Mouse (Mus musculus): ENCODE results near the gene Nlgn2. TPM values are rescaled to one million over a fixed set of nuclear protein-coding genes. Genes with fewer than 3 reads are reported as not detected.
"Not testable (repeated sequence)": the region's sequence is repeated elsewhere in the genome, so short reads cannot be mapped to it uniquely, and the experiment has no call there.

Nlgn2 gene
- polyA plus RNA-seq, 1 experiment: 10.9 TPM

DNA sequence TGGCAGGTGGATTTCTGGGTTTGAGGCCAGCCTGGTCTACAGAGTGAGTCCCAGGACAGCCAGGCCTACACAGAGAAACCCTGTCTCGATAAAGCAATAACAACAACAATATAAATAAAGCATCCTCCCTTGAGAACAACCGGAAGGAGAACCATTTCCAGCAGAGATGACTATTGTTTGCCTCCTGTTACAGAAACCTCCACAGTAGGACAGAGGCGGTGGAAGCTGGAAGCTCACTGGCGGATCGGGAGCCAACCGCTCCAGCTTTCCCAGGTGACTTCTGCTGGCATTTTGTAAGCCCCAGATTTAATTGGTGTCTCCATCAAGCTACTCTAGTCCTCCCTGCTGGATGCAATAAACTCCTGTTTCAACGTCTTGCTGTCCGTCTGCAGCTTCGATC is 28.0 kb upstream of the Nlgn2 start:
- no peaks in the 10 kb centered on the region for H3K4me1 ChIP-seq (ENCODE audit: control insufficient read depth, insufficient read depth, low read length)
- no peak overlapping the region for H3K27ac ChIP-seq (ENCODE audit: insufficient read depth, low read depth, low read length)
- no peak overlapping the region for H3K4me3 ChIP-seq (ENCODE audit: insufficient read depth, low read length)
- TF ChIP-seq POLR2A (IDR thresholded peaks at IDR 0.05; ENCODE audit: borderline replicate concordance, low read depth, low read length) (no peak), CTCF (IDR thresholded peaks at IDR 0.05; ENCODE audit: low read depth, low read length) (no peak)

DNA sequence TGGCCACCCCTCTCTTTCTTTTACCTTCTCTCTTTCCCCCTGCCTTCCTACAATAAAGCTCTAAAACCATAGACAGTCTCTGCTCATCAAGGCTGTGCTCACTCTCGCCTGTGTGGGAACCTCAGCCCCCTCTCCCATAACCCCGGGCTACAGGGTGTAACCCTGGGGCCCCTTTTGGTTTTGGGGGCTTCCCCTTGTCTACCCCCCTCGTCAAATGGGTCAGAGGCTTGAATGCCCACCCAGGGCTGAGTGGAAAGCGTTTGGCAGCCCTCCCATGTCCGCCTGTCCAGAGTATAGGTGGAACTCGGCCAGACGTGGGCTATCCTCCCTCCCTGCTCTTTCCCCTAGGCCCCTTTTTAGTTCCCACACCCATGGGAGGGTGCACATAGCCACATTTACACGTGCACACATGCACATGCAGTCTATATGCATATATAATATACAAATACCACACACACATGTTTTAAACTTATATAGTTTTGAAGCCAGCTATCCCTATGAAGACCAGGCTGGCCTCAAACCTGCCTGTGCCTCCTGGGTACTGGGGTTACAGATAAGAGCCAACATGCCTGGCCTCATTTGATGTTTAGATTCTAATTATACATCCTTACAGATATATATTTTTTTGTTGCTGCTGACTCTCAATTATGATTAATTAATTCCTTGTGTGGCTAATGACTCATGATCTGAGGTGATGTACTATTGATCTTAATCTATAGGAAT is 26.7 kb upstream of the Nlgn2 start:
- TF ChIP-seq POLR2A (IDR thresholded peaks at IDR 0.05; ENCODE audit: borderline replicate concordance, low read depth, low read length) (no peak), CTCF (IDR thresholded peaks at IDR 0.05; ENCODE audit: low read depth, low read length) (no peak)
- no peak overlapping the region for H3K4me3 ChIP-seq (ENCODE audit: insufficient read depth, low read length)
- H3K27ac ChIP-seq (ENCODE audit: insufficient read depth, low read depth, low read length): no peak overlapping the region
- no peaks in the 10 kb centered on the region for H3K4me1 ChIP-seq (ENCODE audit: control insufficient read depth, insufficient read depth, low read length)

DNA sequence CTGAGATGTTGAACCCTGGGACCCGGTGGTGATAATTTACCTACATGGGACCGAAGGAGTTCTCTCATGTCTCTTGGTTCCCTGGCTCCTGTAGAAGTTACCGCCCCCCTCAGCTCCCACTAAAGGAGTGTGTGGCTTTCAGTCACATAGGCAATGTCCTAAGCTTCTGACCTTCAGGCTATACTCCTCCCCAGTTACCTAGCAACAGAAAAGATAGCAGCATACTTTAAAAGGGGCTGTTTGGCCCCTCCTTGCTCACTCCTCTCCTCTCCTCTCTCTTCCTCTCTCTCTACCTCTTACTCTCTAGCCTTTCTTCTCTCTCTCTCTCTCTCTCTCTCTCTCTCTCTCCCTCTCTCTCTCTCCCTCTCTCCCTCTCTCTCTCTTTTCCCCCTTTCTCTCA is 26.1 kb upstream of the Nlgn2 start:
- not testable (repeated sequence) for H3K27ac ChIP-seq (ENCODE audit: insufficient read depth, low read depth, low read length); H3K4me1 ChIP-seq (ENCODE audit: control insufficient read depth, insufficient read depth, low read length); H3K4me3 ChIP-seq (ENCODE audit: insufficient read depth, low read length)

DNA sequence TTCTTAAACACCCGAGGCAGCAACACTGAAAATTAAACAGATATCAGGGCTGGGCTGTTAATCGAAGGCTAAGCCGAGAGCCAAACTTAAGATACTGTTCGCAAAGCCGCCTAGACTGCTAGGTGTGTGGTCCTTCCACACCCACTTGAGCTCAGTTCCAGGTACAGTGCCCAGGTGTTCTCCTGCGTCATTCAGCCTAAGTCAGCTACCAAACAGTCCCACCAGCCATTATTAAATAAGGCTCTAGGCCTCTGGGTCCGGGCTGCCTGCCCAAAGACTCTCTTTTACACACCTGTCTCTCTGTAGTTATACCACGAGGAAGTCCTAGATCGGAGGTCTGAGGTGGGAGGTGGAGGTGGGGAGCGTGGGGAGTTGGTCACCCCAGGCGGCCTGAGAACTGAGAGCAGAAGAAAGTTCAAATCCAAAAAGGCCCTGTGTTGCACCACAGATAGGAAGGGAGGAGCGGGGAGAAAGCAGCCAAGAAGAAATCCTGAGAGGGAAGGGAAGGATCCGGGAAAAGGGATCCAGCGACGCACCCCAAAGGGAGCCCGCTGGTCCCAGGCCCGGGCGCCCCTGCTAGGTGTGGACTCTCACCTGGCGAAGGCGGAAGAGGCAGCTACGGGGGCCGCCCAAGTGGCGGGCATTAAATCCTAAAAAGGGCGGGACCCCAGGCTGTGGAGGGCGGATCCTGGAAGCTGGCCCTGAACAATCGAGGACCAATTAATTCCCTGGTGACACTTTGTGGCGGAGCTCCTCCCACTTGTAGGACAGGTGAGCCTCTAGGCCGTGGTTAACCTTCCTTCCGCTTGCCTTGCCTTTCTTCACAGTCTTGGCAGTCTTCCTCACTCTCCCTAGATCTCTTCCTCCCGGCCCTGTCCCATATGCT is 20.8 kb upstream of the Nlgn2 start, which contains the start of gene Tnk1:
Gene Tnk1, minus strand, starts transcription at position 618 of the 886 bp plus-strand sequence.
- Histone ChIP-seq H3K27ac (ENCODE audit: insufficient read depth, low read depth, low read length) (no peak within 1 kb of the TSS), H3K4me3 (ENCODE audit: insufficient read depth, low read length) (no peak within 1 kb of the TSS), H3K4me1 (ENCODE audit: control insufficient read depth, insufficient read depth, low read length) (no peaks in the 10 kb centered on the region)
- TF ChIP-seq CTCF (IDR thresholded peaks at IDR 0.05; ENCODE audit: low read depth, low read length) (no peak), POLR2A (IDR thresholded peaks at IDR 0.05; ENCODE audit: borderline replicate concordance, low read depth, low read length) (no peak)

DNA sequence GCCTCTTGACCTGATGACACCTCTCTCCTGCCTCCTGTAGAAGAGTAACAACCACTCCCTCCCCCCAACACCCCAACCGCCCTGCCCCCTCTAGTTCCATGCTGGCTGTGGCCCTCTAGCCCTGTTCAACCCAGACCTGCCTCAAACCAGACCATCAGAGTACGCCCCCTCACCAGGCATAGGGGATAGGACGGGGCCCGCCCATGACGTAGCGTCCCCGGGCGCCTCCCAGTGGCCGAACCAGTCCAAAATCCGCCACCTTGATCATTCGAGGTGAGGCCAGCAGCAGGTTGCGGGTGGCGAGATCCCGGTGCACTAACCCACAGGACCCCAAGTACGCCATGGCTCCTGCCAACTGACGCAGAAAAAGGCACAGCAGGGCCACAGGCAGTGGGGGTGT is 17.8 kb upstream of the Nlgn2 start:
- no peaks in the 10 kb centered on the region; the same call in 1 of the 2 replicates for H3K4me1 ChIP-seq (ENCODE audit: control insufficient read depth, insufficient read depth, low read length)
- no peak overlapping the region for H3K4me3 ChIP-seq (ENCODE audit: insufficient read depth, low read length)
- H3K27ac ChIP-seq (ENCODE audit: insufficient read depth, low read depth, low read length): no peak overlapping the region
- no peak for TF ChIP-seq POLR2A (IDR thresholded peaks at IDR 0.05; ENCODE audit: borderline replicate concordance, low read depth, low read length)
- TF ChIP-seq CTCF (IDR thresholded peaks at IDR 0.05; ENCODE audit: low read depth, low read length): no peak

DNA sequence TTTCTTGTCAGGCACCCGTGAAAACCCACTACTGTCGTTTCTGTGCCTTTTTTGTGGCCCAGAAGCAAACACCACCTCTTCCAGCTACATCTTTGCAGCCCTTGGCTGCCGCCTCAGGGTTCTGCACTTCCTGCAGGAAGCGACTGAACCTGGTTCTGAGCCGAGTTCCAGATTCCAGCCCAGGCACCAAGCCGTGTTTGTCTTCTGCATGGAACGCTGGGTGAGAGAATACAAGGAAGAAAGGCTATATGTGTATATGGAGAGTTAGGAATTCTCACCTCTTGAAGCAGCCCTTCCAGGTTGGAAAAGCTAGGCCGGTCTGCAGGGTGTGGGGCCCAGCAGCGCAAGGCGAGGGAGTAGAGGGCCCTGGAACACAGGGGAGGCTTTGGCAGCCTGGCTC is 17.1 kb upstream of the Nlgn2 start:
- Histone ChIP-seq H3K4me3 (ENCODE audit: insufficient read depth, low read length) (no peak overlapping the region), H3K27ac (ENCODE audit: insufficient read depth, low read depth, low read length) (no peak overlapping the region), H3K4me1 (ENCODE audit: control insufficient read depth, insufficient read depth, low read length) (peaks cover 4% of the 10 kb centered on the region)
- TF ChIP-seq CTCF (IDR thresholded peaks at IDR 0.05; ENCODE audit: low read depth, low read length) (no peak), POLR2A (IDR thresholded peaks at IDR 0.05; ENCODE audit: borderline replicate concordance, low read depth, low read length) (no peak)

DNA sequence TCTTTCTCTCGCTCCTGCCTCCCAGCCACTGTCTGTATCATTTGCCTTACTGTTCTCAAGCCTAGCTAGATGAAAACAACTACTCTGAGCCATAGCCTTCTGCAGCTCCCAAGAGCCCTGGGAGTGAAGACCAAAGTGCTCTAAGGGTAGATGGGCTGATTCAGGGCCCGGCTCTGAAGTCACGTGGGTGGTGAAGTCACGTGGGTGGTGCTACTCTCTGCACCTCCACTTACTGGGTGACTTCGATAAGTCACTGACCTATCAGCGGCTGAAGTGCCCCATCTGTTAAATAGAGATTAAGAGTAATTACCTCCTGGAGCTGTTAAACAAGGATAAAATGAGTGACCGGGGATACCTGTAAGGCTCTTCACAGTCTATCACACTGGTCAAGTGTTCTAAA is 16.4 kb upstream of the Nlgn2 start:
- peaks cover 9% of the 10 kb centered on the region for H3K4me1 ChIP-seq (ENCODE audit: control insufficient read depth, insufficient read depth, low read length)
- H3K4me3 ChIP-seq (ENCODE audit: insufficient read depth, low read length): no peak overlapping the region
- no peak overlapping the region for H3K27ac ChIP-seq (ENCODE audit: insufficient read depth, low read depth, low read length)
- TF ChIP-seq CTCF (IDR thresholded peaks at IDR 0.05; ENCODE audit: low read depth, low read length): no peak
- TF ChIP-seq POLR2A (IDR thresholded peaks at IDR 0.05; ENCODE audit: borderline replicate concordance, low read depth, low read length): no peak

DNA sequence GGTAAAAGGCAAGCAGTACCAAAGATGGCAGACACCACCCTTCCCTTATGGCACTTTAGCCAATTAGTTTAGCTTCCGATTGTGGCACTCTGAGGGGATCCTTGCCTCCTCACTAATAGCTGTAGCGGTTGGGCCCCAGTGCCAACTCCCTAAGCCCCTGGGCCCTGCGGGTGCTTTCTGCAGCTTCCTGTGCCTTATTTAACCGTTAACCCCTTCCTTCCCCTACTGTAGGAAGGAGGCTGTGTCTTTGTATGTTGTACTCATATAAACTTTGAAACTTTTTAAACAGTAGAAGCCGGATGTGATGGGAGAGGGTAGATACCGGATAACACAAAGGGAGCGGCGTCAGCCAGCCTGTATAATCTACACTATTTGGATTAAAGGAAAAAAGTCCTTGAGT is 13.2 kb upstream of the Nlgn2 start:
- Histone ChIP-seq H3K4me3 (ENCODE audit: insufficient read depth, low read length) (no peak overlapping the region), H3K4me1 (ENCODE audit: control insufficient read depth, insufficient read depth, low read length) (peaks cover 20% of the 10 kb centered on the region), H3K27ac (ENCODE audit: insufficient read depth, low read depth, low read length) (no peak overlapping the region)
- no peak for TF ChIP-seq POLR2A (IDR thresholded peaks at IDR 0.05; ENCODE audit: borderline replicate concordance, low read depth, low read length)
- no peak for TF ChIP-seq CTCF (IDR thresholded peaks at IDR 0.05; ENCODE audit: low read depth, low read length)

DNA sequence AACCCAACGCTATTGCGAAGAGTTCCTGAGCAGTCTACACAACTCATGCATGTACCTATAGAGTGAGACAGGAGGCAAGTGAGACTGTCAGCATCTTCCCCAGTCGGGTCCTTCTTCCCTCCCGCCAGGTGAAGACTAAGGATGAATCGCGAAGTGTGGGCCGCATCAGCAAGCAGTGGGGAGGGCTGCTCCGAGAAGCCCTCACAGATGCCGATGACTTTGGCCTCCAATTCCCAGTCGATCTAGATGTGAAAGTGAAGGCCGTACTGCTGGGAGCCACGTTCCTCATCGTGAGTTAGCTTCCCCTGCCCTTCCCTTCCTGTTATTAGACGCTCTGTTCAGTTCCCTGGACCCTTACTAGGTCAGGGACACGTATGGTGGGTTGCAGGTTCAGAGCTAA is 12.3 kb upstream of the Nlgn2 start:
- no peak for TF ChIP-seq POLR2A (IDR thresholded peaks at IDR 0.05; ENCODE audit: borderline replicate concordance, low read depth, low read length)
- no peak for TF ChIP-seq CTCF (IDR thresholded peaks at IDR 0.05; ENCODE audit: low read depth, low read length)
- Histone ChIP-seq H3K27ac (ENCODE audit: insufficient read depth, low read depth, low read length) (peak overlapping the region; percentile 65), H3K4me1 (ENCODE audit: control insufficient read depth, insufficient read depth, low read length) (peaks cover 27% of the 10 kb centered on the region), H3K4me3 (ENCODE audit: insufficient read depth, low read length) (no peak overlapping the region)

DNA sequence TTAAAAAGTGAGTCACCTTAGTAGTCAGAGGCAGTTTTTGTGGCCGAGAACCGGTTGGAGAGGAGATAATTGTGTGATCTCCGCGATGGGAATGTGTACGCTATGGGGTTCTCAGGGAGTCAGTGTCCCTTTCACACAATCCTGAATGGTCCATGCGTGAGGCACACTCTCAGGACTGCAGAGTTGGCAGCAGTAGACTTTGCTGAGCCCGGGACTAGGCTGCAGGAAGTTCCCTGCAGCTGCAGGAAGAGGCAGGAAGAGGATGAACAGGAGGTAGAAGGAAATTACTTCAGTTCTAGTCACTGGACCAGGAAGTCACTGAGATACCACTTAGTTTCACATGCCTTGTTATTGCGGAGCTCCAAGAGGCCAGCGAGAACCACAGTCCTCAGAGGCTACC is 11.5 kb upstream of the Nlgn2 start:
- Histone ChIP-seq H3K4me1 (ENCODE audit: control insufficient read depth, insufficient read depth, low read length) (peaks cover 27% of the 10 kb centered on the region), H3K4me3 (ENCODE audit: insufficient read depth, low read length) (no peak overlapping the region; the same call in 1 of the 2 replicates), H3K27ac (ENCODE audit: insufficient read depth, low read depth, low read length) (peak overlapping the region; percentile 65)
- TF ChIP-seq CTCF (IDR thresholded peaks at IDR 0.05; ENCODE audit: low read depth, low read length): no peak
- no peak for TF ChIP-seq POLR2A (IDR thresholded peaks at IDR 0.05; ENCODE audit: borderline replicate concordance, low read depth, low read length)
